Mouse (Mus musculus) lung, postnatal 14 days (tissue): ENCODE measurements around the gene Adh6b.
"Not testable (repeated sequence)": the region's sequence is repeated elsewhere in the genome, so short reads cannot be mapped to it uniquely, and the experiment has no call there.

ENCODE experiments used
- DNase-seq: peaks from one replicate; pipeline ENCODE4 v3.0.0; 2021

Adh6b gene

GRCm38 (mm10) chr3:138362920-138363319 is 21.3 kb downstream of the Adh6b start:
- DNase-seq, result no peak

GRCm38 (mm10) chr3:138366181-138366580 is 24.6 kb downstream of the Adh6b start:
- DNase-seq, result no peak

GRCm38 (mm10) chr3:138369546-138369945 is 28.0 kb downstream of the Adh6b start:
- no peak for DNase-seq

GRCm38 (mm10) chr3:138370289-138370688 is 28.7 kb downstream of the Adh6b start:
- DNase-seq, result not testable (repeated sequence)

- DNase-seq, result no peak
Measured at GRCm38 (mm10) chr3:138373920-138374319, 32.3 kb downstream of the Adh6b start.

- no peak for DNase-seq
Measured at GRCm38 (mm10) chr3:138375148-138375547, 33.6 kb downstream of the Adh6b start.

- DNase-seq, result peak; percentile 57
Measured at GRCm38 (mm10) chr3:138381133-138381532, 39.6 kb downstream of the Adh6b start.

GRCm38 (mm10) chr3:138387155-138387554 is 45.6 kb downstream of the Adh6b start:
- no peak for DNase-seq

DNA sequence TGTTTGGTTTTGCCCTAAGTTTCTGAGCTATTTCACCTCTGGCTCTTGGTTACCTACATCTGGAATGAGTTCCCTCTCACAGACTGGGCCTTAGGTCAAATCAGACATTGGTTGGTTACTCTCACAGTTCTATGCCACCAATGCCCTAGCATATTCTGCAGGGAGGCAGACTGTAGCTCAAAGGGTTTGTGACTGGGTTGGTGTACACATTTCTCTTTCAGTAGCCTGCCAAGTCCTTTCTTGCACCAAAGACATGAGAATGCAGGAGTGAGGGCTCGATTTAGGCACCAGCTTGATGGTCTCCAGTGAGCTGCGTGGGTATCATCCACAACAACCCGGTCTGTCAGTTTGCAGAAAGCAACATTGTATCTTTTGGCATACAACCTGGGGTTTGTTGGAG is 63.3 kb downstream of the Adh6b start:
- DNase-seq, result no peak

- peak; percentile 66 for DNase-seq
Measured at GRCm38 (mm10) chr3:138405341-138405740, 63.8 kb downstream of the Adh6b start.

GRCm38 (mm10) chr3:138405840-138406239 is 64.3 kb downstream of the Adh6b start:
- no peak for DNase-seq

GRCm38 (mm10) chr3:138407920-138408319 is 66.3 kb downstream of the Adh6b start:
- DNase-seq, result no peak
